In the genomic region with DNA sequence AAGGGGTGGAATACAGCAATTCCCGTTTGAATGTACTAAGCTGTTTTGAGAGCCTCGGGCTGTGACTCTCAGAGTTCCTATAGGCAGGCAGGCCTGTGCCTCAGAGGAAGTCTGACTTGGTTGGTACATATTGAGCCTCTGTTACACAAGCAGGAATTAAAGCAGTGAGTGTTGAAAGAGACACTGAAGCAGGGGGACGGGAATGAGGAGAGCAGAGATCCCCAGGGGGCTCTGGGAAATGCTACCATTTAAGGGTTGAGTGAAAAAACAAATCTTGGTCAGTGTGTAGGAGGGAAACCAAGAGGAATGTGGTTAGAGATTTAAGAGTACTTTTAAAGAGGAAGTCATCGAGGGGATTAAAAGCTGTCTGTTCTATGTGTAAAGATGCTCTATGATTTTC, we compare ENCODE assay signal across 15 mouse cellular contexts. TPM values are rescaled to one million over a fixed set of nuclear protein-coding genes. Genes with fewer than 3 reads are reported as not detected.
DNase-seq lines count a peak whose midpoint lies in the region; ATAC-seq and TF ChIP-seq lines count a peak whose summit lies in the region.
"Had no signal": no experiment of that assay in that cellular context is flagged by ENCODE, and none has a peak within 500 bp of the region (broad histone marks: within the 10 kb centered on the region; RNA-seq: fewer than 3 reads in every experiment).

No protein-coding gene starts in this region.

- WGBS in embryonic facial prominence, embryonic 12.5 days, result 37% methylated on average over 4 of the region's 4 CpGs
- 42% methylated on average over 4 of the region's 4 CpGs for WGBS in embryonic facial prominence, embryonic 10.5 days
- 19% methylated on average over 4 of the region's 4 CpGs for WGBS in kidney, postnatal 0 days
- WGBS in thymus, adult 2 months, result 41% methylated on average over 4 of the region's 4 CpGs

- no peak for TF ChIP-seq POLR2A in thymus, adult 2 months (IDR thresholded peaks at IDR 0.05; ENCODE audit: control insufficient read depth, extremely low read depth, insufficient read depth, low read length, poor library complexity)

- H3K9me3 ChIP-seq in embryonic facial prominence, embryonic 12.5 days, result 0 out of 2 replicates have a peak, but pooled peaks cover 3% of the 10 kb centered on the region
- no peaks in the 10 kb centered on the region for H3K9me3 ChIP-seq in embryonic facial prominence, embryonic 10.5 days
- no peaks in the 10 kb centered on the region for H3K9me3 ChIP-seq in kidney, postnatal 0 days (replicated peaks; ENCODE audit: low read length)
- H3K9me3 ChIP-seq: G1E; liver, embryonic 13.5 days had no signal

- H3K4me3 ChIP-seq in embryonic facial prominence, embryonic 12.5 days, result no peak overlapping the region
- no peak overlapping the region for H3K4me3 ChIP-seq in embryonic facial prominence, embryonic 10.5 days
- H3K4me3 ChIP-seq in kidney, postnatal 0 days (replicated peaks; ENCODE audit: low read depth, low read length), result no peak overlapping the region
- no peak overlapping the region for H3K4me3 ChIP-seq in thymus, adult 2 months (ENCODE audit: control insufficient read depth, insufficient read depth, low read length)
- H3K4me3 ChIP-seq: left cerebral cortex, adult 2 months; liver, embryonic 13.5 days had no signal

- 0 out of 2 replicates have a peak, but pooled peaks have one; percentile 28 for ATAC-seq in embryonic facial prominence, embryonic 12.5 days (ENCODE audit: insufficient number of reproducible peaks, insufficient read depth, low FRiP score, low TSS enrichment)
- 0 out of 2 replicates have a peak, but pooled peaks have one; percentile 33 for ATAC-seq in kidney, postnatal 0 days (replicated peaks; ENCODE audit: low FRiP score, low read depth)
- ATAC-seq: forebrain, embryonic 14.5 days had no signal

- no peak overlapping the region for H3K4me2 ChIP-seq in embryonic facial prominence, embryonic 12.5 days (replicated peaks)
- H3K4me2 ChIP-seq in kidney, postnatal 0 days (ENCODE audit: low read length), result no peak overlapping the region
- H3K4me2 ChIP-seq: liver, embryonic 13.5 days had no signal

- no peak for TF ChIP-seq CTCF in kidney, postnatal 0 days (IDR thresholded peaks at IDR 0.05; ENCODE audit: low read depth)
- TF ChIP-seq CTCF in thymus, adult 2 months (IDR thresholded peaks at IDR 0.05; ENCODE audit: borderline replicate concordance, control insufficient read depth, extremely low read depth, insufficient read depth, low read length, poor library complexity), result no peak

- no peaks in the 10 kb centered on the region for H3K36me3 ChIP-seq in embryonic facial prominence, embryonic 12.5 days
- no peaks in the 10 kb centered on the region for H3K36me3 ChIP-seq in embryonic facial prominence, embryonic 10.5 days (replicated peaks)
- no peaks in the 10 kb centered on the region for H3K36me3 ChIP-seq in kidney, postnatal 0 days (ENCODE audit: insufficient read depth, low read length)
- no peaks in the 10 kb centered on the region for H3K36me3 ChIP-seq in thymus, adult 2 months (ENCODE audit: control insufficient read depth, insufficient read depth, low read length)
- H3K36me3 ChIP-seq: G1E; liver, embryonic 13.5 days had no signal

- H3K9ac ChIP-seq in embryonic facial prominence, embryonic 12.5 days, result no peak overlapping the region
- no peak overlapping the region for H3K9ac ChIP-seq in kidney, postnatal 0 days (ENCODE audit: low read depth, low read length)
- H3K9ac ChIP-seq: liver, embryonic 13.5 days had no signal

- peaks cover 8% of the 10 kb centered on the region for H3K4me1 ChIP-seq in embryonic facial prominence, embryonic 12.5 days
- peaks cover 22% of the 10 kb centered on the region for H3K4me1 ChIP-seq in embryonic facial prominence, embryonic 10.5 days
- H3K4me1 ChIP-seq in kidney, postnatal 0 days (replicated peaks; ENCODE audit: insufficient read depth, low read length), result no peaks in the 10 kb centered on the region; the same call in 1 of the 2 replicates
- H3K4me1 ChIP-seq in thymus, adult 2 months (replicated peaks; ENCODE audit: control insufficient read depth, insufficient read depth, low read length), result peaks cover 15% of the 10 kb centered on the region

- no peaks in the 10 kb centered on the region for H3K27me3 ChIP-seq in embryonic facial prominence, embryonic 12.5 days
- H3K27me3 ChIP-seq in embryonic facial prominence, embryonic 10.5 days (replicated peaks; ENCODE audit: low read depth, poor library complexity, severe bottlenecking), result peaks cover 20% of the 10 kb centered on the region
- no peaks in the 10 kb centered on the region for H3K27me3 ChIP-seq in kidney, postnatal 0 days (ENCODE audit: insufficient read depth, low read length)
- no peaks in the 10 kb centered on the region for H3K27me3 ChIP-seq in thymus, adult 2 months (ENCODE audit: control insufficient read depth, insufficient read depth, low read length)

- DNase-seq in embryonic facial prominence, embryonic 10.5 days (ENCODE audit: low spot score), result no peak
- peak; percentile 88 for DNase-seq in kidney, postnatal 0 days (ENCODE audit: low spot score)
- DNase-seq in kidney, postnatal 36 days, result no peak
- peak; percentile 74 for DNase-seq in NIH3T3 (ENCODE audit: low read depth)
- DNase-seq in mesoderm, embryonic 11.5 days (ENCODE audit: low read depth, low spot score), result peak; percentile 35
- no peak for DNase-seq in thymus, adult 2 months
- no peak for DNase-seq in thymus, postnatal 25 days
- DNase-seq: cerebellum, postnatal 14 days; liver, embryonic 13.5 days; midbrain, embryonic 14.5 days; right cerebral cortex, postnatal 14 days had no signal

- no peak overlapping the region for H3K27ac ChIP-seq in embryonic facial prominence, embryonic 12.5 days
- H3K27ac ChIP-seq in embryonic facial prominence, embryonic 10.5 days (replicated peaks), result no peak overlapping the region
- peak overlapping the region; percentile 31; the same call in 1 of the 2 replicates for H3K27ac ChIP-seq in kidney, postnatal 0 days
- no peak overlapping the region for H3K27ac ChIP-seq in thymus, adult 2 months (ENCODE audit: control insufficient read depth, insufficient read depth, low read length)
- H3K27ac ChIP-seq: left cerebral cortex, adult 2 months; liver, embryonic 13.5 days had no signal

RNA-seq across cellular contexts. Expression of a gene that starts 49.0 kb away (rescaled TPM):
- 13.3 and 17.7 TPM in 2 replicates for polyA plus RNA-seq in embryonic facial prominence, embryonic 12.5 days (2016; fragmentation: Nextera tagmentation; extraction: Ambion mirVana)
- 8.4 and 9.2 TPM in 2 replicates for polyA plus RNA-seq in embryonic facial prominence, embryonic 10.5 days (2016; fragmentation: Nextera tagmentation; extraction: Ambion mirVana)
- 10.4 and 12.5 TPM in 2 replicates for polyA plus RNA-seq in kidney, postnatal 0 days (2015; fragmentation: Nextera tagmentation; extraction: Ambion mirVana)
- 11.1 and 13.9 TPM in 2 replicates for polyA plus RNA-seq in thymus, adult 2 months (2012; rRNA removed)

Comparison
In these comparisons a context has a peak if more than half of its experiments do, and no peak if none do; other contexts are left out.
1. DNase-seq: peak in kidney, postnatal 0 days (single experiment), NIH3T3 (single experiment) and mesoderm, embryonic 11.5 days (single experiment); none in embryonic facial prominence, embryonic 10.5 days (single experiment), kidney, postnatal 36 days (0 of 2), thymus, adult 2 months (single experiment) and thymus, postnatal 25 days (single experiment).